Mouse (Mus musculus) spleen, adult 2 months (tissue): ENCODE measurements at regions not wholly inside any gene's neighbourhood (a gene's known extent, or its start where the extent isn't known, plus 50 kb on each side); places are given as distances from the start of the nearest gene placed in this dataset.
A peak's percentile ranks its signal among the peaks of the same experiment; 100 is the strongest.

Experiments
- DNase-seq, 2 experiments: peaks; one replicate each; pipeline versions ENCODE4 v3.0.0 to v3.0.0-alpha.2; 2012 to 2021; ENCODE audit warnings: low spot score in 2 of 2, low read depth in 1 of 2
- H3K27ac ChIP-seq: fragments of 200-500 bp; 2 replicates; pipeline ENCODE4 v1.5.1; 2012; ENCODE audit warnings: low read length, inconsistent platforms; ENCODE audit not compliant: insufficient read depth
- H3K27me3 ChIP-seq: fragments of 200-500 bp; 2 replicates; pipeline ENCODE4 v1.6.1; 2012; ENCODE audit warnings: mild to moderate bottlenecking, moderate library complexity, low read length, inconsistent platforms; ENCODE audit not compliant: control insufficient read depth, insufficient read depth
- H3K36me3 ChIP-seq: fragments of 200-500 bp; 2 replicates; pipeline ENCODE4 v1.6.1; 2012; ENCODE audit warnings: mild to moderate bottlenecking, low read length, inconsistent platforms; ENCODE audit not compliant: control insufficient read depth, insufficient read depth
- H3K4me1 ChIP-seq: fragments of 200-500 bp; 2 replicates; pipeline ENCODE4 v1.6.1; 2011; ENCODE audit warnings: inconsistent platforms; ENCODE audit not compliant: control insufficient read depth, insufficient read depth, insufficient read length
- H3K4me3 ChIP-seq: fragments of 200-500 bp; 2 replicates; pipeline ENCODE4 v1.5.1; 2011; ENCODE audit warnings: mild to moderate bottlenecking, inconsistent platforms; ENCODE audit not compliant: insufficient read depth, insufficient read length; ENCODE audit errors: extremely low read depth
- CTCF ChIP-seq: fragments of 200-500 bp; IDR thresholded peaks from 2 replicates; pipeline ENCODE4 v1.5.1; 2011; ENCODE audit warnings: mild to moderate bottlenecking, inconsistent platforms; ENCODE audit not compliant: insufficient read depth, insufficient read length, insufficient replicate concordance; ENCODE audit errors: extremely low read depth
- POLR2A ChIP-seq: fragments of 200-500 bp; IDR thresholded peaks from 2 replicates; pipeline ENCODE4 v1.6.1; 2011; ENCODE audit warnings: low read depth, low read length, inconsistent platforms
- WGBS: fragments of 180-500 bp; shearing (Covaris S2); methylation state at CpG from one replicate; pipeline ENCODE4 v1.1.7; 2018; 5-methylcytosine and 5-hydroxymethylcytosine counted together

GRCm38 (mm10) chr10:117518793-117519669 is 110.3 kb upstream of the Cpm start:
- Histone ChIP-seq H3K27me3 (no peaks in the 10 kb centered on the region), H3K4me3 (no peak overlapping the region), H3K4me1 (no peaks in the 10 kb centered on the region), H3K36me3 (no peaks in the 10 kb centered on the region), H3K27ac (no peak overlapping the region)
- DNase-seq: no peak
- 87% methylated on average over 15 of the region's 15 CpGs for WGBS
- TF ChIP-seq CTCF: no peak

GRCm38 (mm10) chr10:117517800-117518770 is 111.2 kb upstream of the Cpm start:
- 71% methylated on average over 14 of the region's 14 CpGs for WGBS
- no peak for TF ChIP-seq CTCF
- TF ChIP-seq POLR2A: no peak

GRCm38 (mm10) chr10:117517071-117517714 is 112.1 kb upstream of the Cpm start:
- no peak overlapping the region for H3K4me3 ChIP-seq
- no peak for DNase-seq
- no peaks in the 10 kb centered on the region for H3K27me3 ChIP-seq
- no peaks in the 10 kb centered on the region for H3K36me3 ChIP-seq
- no peak for TF ChIP-seq POLR2A
- no peak for TF ChIP-seq CTCF
- 77% methylated on average over 11 of the region's 11 CpGs for WGBS
- H3K4me1 ChIP-seq: no peaks in the 10 kb centered on the region
- H3K27ac ChIP-seq: no peak overlapping the region

More at GRCm38 (mm10) chr10:117517800-117518770, 111.2 kb upstream of the Cpm start:
- H3K27ac ChIP-seq: no peak overlapping the region
- no peaks in the 10 kb centered on the region for H3K27me3 ChIP-seq
- no peaks in the 10 kb centered on the region for H3K36me3 ChIP-seq
- H3K4me3 ChIP-seq: no peak overlapping the region
- no peaks in the 10 kb centered on the region for H3K4me1 ChIP-seq
- DNase-seq: no peak

GRCm38 (mm10) chr10:117516510-117516909 is 112.8 kb upstream of the Cpm start:
- TF ChIP-seq POLR2A (no peak), CTCF (no peak)
- H3K36me3 ChIP-seq: no peaks in the 10 kb centered on the region
- no peaks in the 10 kb centered on the region for H3K4me1 ChIP-seq
- WGBS: 85% methylated on average over 8 of the region's 8 CpGs
- no peaks in the 10 kb centered on the region for H3K27me3 ChIP-seq
- no peak for DNase-seq
- no peak overlapping the region for H3K27ac ChIP-seq
- no peak overlapping the region for H3K4me3 ChIP-seq

GRCm38 (mm10) chr10:117515777-117516501 is 113.4 kb upstream of the Cpm start:
- TF ChIP-seq POLR2A: no peak
- TF ChIP-seq CTCF: peak; percentile 46; the same call in 1 of the 2 replicates
- DNase-seq: peak; percentile 29 to 34

GRCm38 (mm10) chr10:117515039-117515438 is 114.3 kb upstream of the Cpm start:
- no peaks in the 10 kb centered on the region for H3K36me3 ChIP-seq
- DNase-seq: no peak
- no peak overlapping the region for H3K4me3 ChIP-seq
- H3K27me3 ChIP-seq: no peaks in the 10 kb centered on the region
- 90% methylated on average over 8 of the region's 8 CpGs for WGBS
- H3K27ac ChIP-seq: no peak overlapping the region
- TF ChIP-seq CTCF (no peak), POLR2A (no peak)
- no peaks in the 10 kb centered on the region for H3K4me1 ChIP-seq

More at GRCm38 (mm10) chr10:117515777-117516501, 113.4 kb upstream of the Cpm start:
- WGBS: 63% methylated on average over 10 of the region's 10 CpGs
- Histone ChIP-seq H3K36me3 (no peaks in the 10 kb centered on the region), H3K27me3 (no peaks in the 10 kb centered on the region), H3K27ac (no peak overlapping the region), H3K4me3 (no peak overlapping the region), H3K4me1 (no peaks in the 10 kb centered on the region)
